Mouse (Mus musculus): ENCODE measurements around the gene Igflr1.

The Igflr1 gene

DNA sequence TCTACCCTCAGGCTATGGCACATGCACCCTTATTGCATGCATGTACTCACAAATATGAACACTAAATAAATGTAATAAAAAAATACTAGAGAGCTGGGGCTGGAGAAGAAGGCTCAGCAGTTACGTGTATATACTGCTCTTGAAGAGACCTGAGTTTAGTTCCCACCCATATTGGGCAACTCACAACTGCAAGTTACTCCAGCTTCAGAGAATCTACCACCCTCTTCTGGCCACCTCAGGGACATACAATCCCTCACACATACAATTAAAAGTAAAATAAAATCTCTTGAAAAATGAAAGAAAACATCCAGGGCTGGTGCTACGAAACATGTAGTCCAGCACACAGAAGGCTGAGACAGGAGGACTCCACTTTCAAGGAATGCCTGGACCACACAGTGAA lies 49.2 kb downstream of the Igflr1 start:
- no peak for DNase-seq

DNA sequence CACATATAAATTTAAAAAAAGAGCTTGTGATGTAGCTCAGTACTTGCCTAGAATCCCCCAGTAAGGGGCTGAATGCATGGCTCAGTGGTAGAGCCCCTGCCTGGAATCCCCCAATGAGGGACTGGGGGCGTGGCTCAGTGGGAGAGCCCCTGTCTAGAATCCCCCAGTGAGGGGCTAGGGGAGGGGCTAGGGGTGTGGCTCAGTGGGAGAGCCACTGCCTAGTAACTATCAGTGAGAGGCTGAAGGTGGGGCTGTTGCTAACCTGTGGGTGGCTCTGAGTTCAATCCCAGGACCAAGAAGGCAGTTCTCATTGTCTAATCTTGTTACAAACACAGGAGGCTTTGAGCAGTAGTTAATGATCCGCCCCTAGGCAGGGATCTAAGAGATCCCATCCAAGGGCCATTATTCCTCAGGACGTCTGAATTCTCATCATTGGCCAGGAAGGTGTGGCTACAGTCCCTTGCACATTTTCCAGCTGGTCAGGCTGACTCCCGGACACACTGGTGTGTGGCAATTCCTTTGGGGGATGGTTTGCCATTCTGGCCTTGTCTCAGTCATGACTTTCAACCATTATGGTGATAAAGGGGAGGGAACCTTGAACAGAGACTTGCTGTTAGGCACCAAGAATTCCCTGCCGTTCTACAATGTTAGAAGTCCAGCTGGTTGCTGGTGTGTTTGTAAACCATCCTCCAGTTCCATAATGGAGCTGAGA lies 50.0 kb downstream of the Igflr1 start:
- no peak for DNase-seq

Measured in kidney, adult 18-20 months (tissue).